ENCODE assay signal across 18 mouse cellular contexts in the genomic region with DNA sequence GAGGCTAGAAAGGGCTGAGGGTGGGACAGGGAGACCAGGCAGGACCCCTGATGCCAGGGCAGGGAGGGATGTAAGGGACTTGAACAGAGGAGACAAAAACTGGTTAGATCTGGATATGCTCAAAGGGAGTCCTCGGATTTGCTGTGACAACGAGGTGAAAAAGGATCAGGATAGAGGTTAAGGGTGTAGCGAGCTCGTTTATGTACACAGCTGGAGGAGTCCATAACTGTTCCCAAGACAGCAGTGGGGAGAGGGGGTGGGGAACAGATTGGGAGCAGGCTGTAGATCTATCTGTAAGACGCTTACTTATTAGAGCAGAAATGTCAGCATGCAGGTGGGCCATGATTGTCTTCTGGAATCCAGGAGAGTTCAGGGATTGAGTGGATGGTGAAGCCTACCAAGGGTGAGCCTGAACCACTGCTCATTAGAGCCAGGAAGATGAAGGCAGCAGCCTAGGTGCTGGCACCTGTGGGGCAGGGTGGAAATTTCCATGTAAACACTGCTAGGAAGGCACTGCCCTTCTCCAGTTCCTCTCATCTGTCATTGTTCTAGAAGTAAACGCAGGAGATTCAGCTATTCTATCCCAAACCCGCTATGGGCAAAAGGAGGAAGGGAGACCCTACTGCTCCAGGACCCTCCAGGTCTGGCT.
DNase-seq lines count a peak whose midpoint lies in the region; ATAC-seq and TF ChIP-seq lines count a peak whose summit lies in the region.
"Had no signal": no experiment of that assay in that cellular context is flagged by ENCODE, and none has a peak within 500 bp of the region (broad histone marks: within the 10 kb centered on the region; RNA-seq: fewer than 3 reads in every experiment).

No protein-coding gene starts in this region.

- no peak overlapping the region for H3K4me2 ChIP-seq in heart, embryonic 15.5 days
- H3K4me2 ChIP-seq in intestine, embryonic 15.5 days (replicated peaks), result no peak overlapping the region
- H3K4me2 ChIP-seq: embryonic facial prominence, embryonic 13.5 days; midbrain, embryonic 13.5 days; neural tube, embryonic 15.5 days had no signal

- ATAC-seq in heart, embryonic 15.5 days (replicated peaks; ENCODE audit: insufficient number of reproducible peaks, insufficient read depth, low FRiP score, low read depth), result no peak
- ATAC-seq in intestine, embryonic 15.5 days, result peak; percentile 53
- ATAC-seq: forebrain, postnatal 0 days; hindbrain, embryonic 16.5 days; midbrain, embryonic 13.5 days had no signal

- peak overlapping the region; percentile 38; the same call in 1 of the 2 replicates for H3K9ac ChIP-seq in heart, embryonic 15.5 days
- no peak overlapping the region for H3K9ac ChIP-seq in intestine, embryonic 15.5 days
- H3K9ac ChIP-seq: embryonic facial prominence, embryonic 13.5 days; forebrain, postnatal 0 days; midbrain, embryonic 13.5 days; neural tube, embryonic 15.5 days had no signal

- H3K4me3 ChIP-seq in heart, embryonic 15.5 days, result no peak overlapping the region
- H3K4me3 ChIP-seq in layer of hippocampus, adult 2 months, result no peak overlapping the region
- no peak overlapping the region for H3K4me3 ChIP-seq in intestine, embryonic 15.5 days (replicated peaks)
- H3K4me3 ChIP-seq: embryonic facial prominence, embryonic 13.5 days; midbrain, embryonic 13.5 days; myocyte; neural tube, embryonic 15.5 days had no signal

- H3K9me3 ChIP-seq in heart, embryonic 15.5 days (replicated peaks), result no peaks in the 10 kb centered on the region
- no peaks in the 10 kb centered on the region for H3K9me3 ChIP-seq in intestine, embryonic 15.5 days
- H3K9me3 ChIP-seq: embryonic facial prominence, embryonic 13.5 days; midbrain, embryonic 13.5 days; neural tube, embryonic 15.5 days had no signal

- 65% methylated on average over 7 of the region's 7 CpGs for WGBS in heart, embryonic 15.5 days
- WGBS in intestine, embryonic 15.5 days, result 41% methylated on average over 7 of the region's 7 CpGs

- no peak for TF ChIP-seq CTCF in layer of hippocampus, adult 2 months (conservative IDR thresholded peaks at IDR 0.05)

- peak overlapping the region; percentile 75 for H3K27ac ChIP-seq in heart, embryonic 15.5 days
- peak overlapping the region; percentile 79 for H3K27ac ChIP-seq in layer of hippocampus, adult 2 months
- H3K27ac ChIP-seq in intestine, embryonic 15.5 days, result 0 out of 2 replicates have a peak overlapping the region, but pooled peaks have one; percentile 6
- H3K27ac ChIP-seq: embryonic facial prominence, embryonic 13.5 days; midbrain, embryonic 13.5 days; neural tube, embryonic 15.5 days had no signal

- H3K27me3 ChIP-seq in heart, embryonic 15.5 days, result no peaks in the 10 kb centered on the region
- no peaks in the 10 kb centered on the region for H3K27me3 ChIP-seq in intestine, embryonic 15.5 days (replicated peaks)
- H3K27me3 ChIP-seq: embryonic facial prominence, embryonic 13.5 days; midbrain, embryonic 13.5 days; neural tube, embryonic 15.5 days had no signal

- peaks cover 80% of the 10 kb centered on the region for H3K4me1 ChIP-seq in heart, embryonic 15.5 days (replicated peaks)
- H3K4me1 ChIP-seq in intestine, embryonic 15.5 days (replicated peaks), result peaks cover 9% of the 10 kb centered on the region; the same call in 1 of the 2 replicates
- H3K4me1 ChIP-seq: embryonic facial prominence, embryonic 13.5 days had no signal

- no peaks in the 10 kb centered on the region for H3K36me3 ChIP-seq in heart, embryonic 15.5 days
- H3K36me3 ChIP-seq in intestine, embryonic 15.5 days, result no peaks in the 10 kb centered on the region
- H3K36me3 ChIP-seq: embryonic facial prominence, embryonic 13.5 days; midbrain, embryonic 13.5 days; neural tube, embryonic 15.5 days had no signal

- peak; percentile 40 to 51 for DNase-seq in cerebellum, adult 18-20 months
- DNase-seq in cerebellum, postnatal 36 days, result no peak
- DNase-seq in heart, adult 11 months, result no peak
- DNase-seq in layer of hippocampus, adult 2 months (ENCODE audit: low spot score in 2 of 2), result no peak
- no peak for DNase-seq in layer of hippocampus, adult 18-20 months (ENCODE audit: low spot score in 2 of 2)
- no peak for DNase-seq in thymus, postnatal 10 days (ENCODE audit: low spot score in 2 of 2)
- DNase-seq: adrenal gland, adult 2 months; cerebellum, adult 11 months; forebrain, postnatal 0 days; kidney, postnatal 14 days; thymus, adult 18-20 months had no signal

Comparison
In these comparisons a context has a peak if more than half of its experiments do, and no peak if none do; other contexts are left out.
1. DNase-seq: peak in cerebellum, adult 18-20 months (2 of 2); none in cerebellum, postnatal 36 days (0 of 2), heart, adult 11 months (single experiment), layer of hippocampus, adult 2 months (0 of 2), layer of hippocampus, adult 18-20 months (0 of 2) and thymus, postnatal 10 days (0 of 2).
2. H3K27ac ChIP-seq: peak in every context shown above with its lines; median percentile 79 in layer of hippocampus, adult 2 months; 75 in heart, embryonic 15.5 days; 6 in intestine, embryonic 15.5 days.